Mouse (Mus musculus) liver, postnatal 0 days (tissue): ENCODE measurements around the gene Parp6.

Experiments used
- CTCF ChIP-seq: sonication (generic); IDR thresholded peaks from 2 replicates; pipeline ENCODE4 v1.5.1; 2016; ENCODE audit warnings: antibody characterized with exemption, low read depth
- EP300 ChIP-seq: IDR thresholded peaks from 2 replicates; pipeline ENCODE4 v1.6.1; 2016; ENCODE audit warnings: antibody characterized with exemption, low read depth, mild to moderate bottlenecking

DNA sequence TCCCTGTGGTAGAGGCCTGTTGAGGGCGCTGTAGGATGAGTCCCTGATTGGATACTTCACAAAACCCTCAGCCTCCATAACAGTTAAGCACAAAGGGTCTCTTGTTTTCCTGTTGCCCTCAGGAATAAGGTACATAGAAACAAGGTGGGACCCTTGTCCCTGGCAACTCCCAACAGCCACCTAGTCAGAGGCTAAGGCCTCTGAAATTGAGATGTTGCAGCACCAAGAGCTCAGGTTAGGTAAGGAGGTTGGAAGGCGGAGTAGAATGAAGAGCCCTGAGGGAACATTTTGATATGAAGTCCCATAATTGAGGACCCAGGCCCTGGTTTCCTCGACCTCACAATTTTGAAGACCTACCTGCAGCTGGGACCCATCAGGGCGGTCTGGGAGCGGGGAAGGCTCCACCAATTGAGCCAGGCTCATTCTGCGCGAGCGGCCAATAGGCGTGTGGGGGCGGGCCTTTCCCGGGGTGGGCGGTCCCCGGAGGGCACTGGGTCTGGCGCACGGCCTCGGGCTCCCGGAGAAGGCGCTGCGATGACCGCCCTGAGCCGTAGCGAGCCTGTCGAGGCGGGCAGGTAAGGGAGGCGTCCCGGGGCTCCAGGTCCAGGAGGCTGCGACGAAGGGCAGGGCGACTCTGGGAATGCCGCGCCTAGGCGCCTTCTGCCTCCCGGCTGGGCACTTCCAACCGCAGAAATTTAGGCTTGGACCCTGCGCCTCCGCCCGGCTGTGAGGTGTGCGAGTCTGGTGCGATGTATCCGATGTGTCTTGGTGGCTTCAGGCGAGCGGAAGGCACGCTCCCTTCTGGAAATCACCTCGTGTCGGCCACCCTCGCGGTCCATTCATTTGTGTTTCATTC lies 62.8 kb downstream of the Parp6 start, which contains the start of gene Gramd2:
- no peak for TF ChIP-seq EP300
- no peak for TF ChIP-seq CTCF
